Mouse (Mus musculus): ENCODE measurements around the gene Comp.

DNA sequence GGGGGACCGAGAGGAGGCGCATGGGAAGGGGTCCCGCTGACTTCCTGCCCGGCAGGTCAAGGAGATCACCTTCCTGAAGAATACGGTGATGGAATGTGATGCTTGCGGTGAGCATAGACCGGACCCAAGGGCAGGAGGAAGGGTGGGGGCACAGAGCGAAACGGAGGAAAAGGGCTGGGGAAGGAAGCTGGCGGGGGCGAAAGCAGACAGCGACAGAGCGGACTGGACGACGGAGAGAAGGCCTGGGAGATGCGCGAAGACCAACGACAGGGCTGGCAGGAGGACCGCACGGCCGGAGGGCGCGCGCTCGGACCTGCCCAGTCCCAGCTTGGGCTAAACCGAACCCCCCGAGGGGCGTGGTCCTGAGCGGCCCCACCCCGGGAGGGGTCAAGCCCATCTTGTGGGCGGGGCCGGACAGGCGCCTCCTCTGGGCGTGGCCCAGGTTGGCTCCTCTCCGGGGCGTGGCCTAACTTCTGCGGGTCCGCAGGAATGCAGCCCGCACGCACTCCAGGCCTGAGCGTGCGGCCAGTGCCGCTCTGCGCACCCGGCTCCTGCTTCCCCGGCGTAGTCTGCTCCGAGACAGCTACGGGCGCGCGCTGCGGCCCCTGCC is 1.1 kb downstream of the Comp start:
- TF ChIP-seq CTCF (IDR thresholded peaks at IDR 0.05): no peak
- peak; percentile 36; the same call in 1 of the 2 replicates for TF ChIP-seq POLR2A (IDR thresholded peaks at IDR 0.05; ENCODE audit: insufficient read depth, low read depth, low read length)
